In the genomic region with DNA sequence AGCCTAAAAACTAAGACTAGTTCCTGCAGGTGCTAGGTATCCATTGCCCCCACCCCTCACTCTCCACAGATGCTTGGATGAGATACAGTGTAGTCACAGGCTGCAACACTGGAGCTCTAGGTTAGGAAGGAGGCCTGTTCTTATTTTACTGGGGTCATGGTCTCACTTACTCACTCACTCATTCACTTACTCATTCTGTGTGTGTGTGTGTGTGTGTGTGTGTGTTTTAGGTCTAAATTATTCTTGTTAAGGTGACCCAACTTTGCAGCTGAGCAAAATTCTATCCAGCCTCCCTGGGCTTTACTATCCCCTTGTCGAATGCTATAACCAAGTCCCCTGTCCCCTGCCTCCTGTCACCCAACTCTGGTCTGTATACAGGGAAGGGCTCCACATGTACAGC, we compare ENCODE assay signal across 27 mouse cellular contexts. TPM values are rescaled to one million over a fixed set of nuclear protein-coding genes. Genes with fewer than 3 reads are reported as not detected.
DNase-seq lines count a peak whose midpoint lies in the region; ATAC-seq and TF ChIP-seq lines count a peak whose summit lies in the region.
"Had no signal": no experiment of that assay in that cellular context is flagged by ENCODE, and none has a peak within 500 bp of the region (broad histone marks: within the 10 kb centered on the region; RNA-seq: fewer than 3 reads in every experiment).

No protein-coding gene starts in this region.

- peaks cover 17% of the 10 kb centered on the region for H3K4me1 ChIP-seq in stomach, embryonic 16.5 days (ENCODE audit: control insufficient read depth, insufficient read depth, low read length)
- H3K4me1 ChIP-seq in stomach, postnatal 0 days (replicated peaks; ENCODE audit: control insufficient read depth, insufficient read depth), result no peaks in the 10 kb centered on the region
- H3K4me1 ChIP-seq in liver, embryonic 16.5 days (ENCODE audit: control insufficient read depth, low read depth, low read length), result peaks cover 12% of the 10 kb centered on the region
- peaks cover 14% of the 10 kb centered on the region for H3K4me1 ChIP-seq in forebrain, embryonic 13.5 days

- 90% methylated on average over 1 of the region's 1 CpGs for WGBS in stomach, embryonic 16.5 days
- WGBS in stomach, postnatal 0 days, result 84% methylated on average over 1 of the region's 1 CpGs
- WGBS in liver, embryonic 16.5 days (ENCODE audit: insufficient replicate concordance), result 59% methylated on average over 1 of the region's 1 CpGs
- WGBS in forebrain, embryonic 13.5 days, result 83% methylated on average over 1 of the region's 1 CpGs

- peak overlapping the region; percentile 19; the same call in 1 of the 2 replicates for H3K9ac ChIP-seq in stomach, embryonic 16.5 days (ENCODE audit: low read length)
- no peak overlapping the region for H3K9ac ChIP-seq in stomach, postnatal 0 days (ENCODE audit: low read length)
- peak overlapping the region; percentile 21; the same call in 1 of the 2 replicates for H3K9ac ChIP-seq in liver, embryonic 16.5 days (ENCODE audit: low read depth, low read length)
- no peak overlapping the region for H3K9ac ChIP-seq in forebrain, embryonic 13.5 days
- H3K9ac ChIP-seq: embryonic facial prominence, embryonic 13.5 days; forebrain, embryonic 12.5 days; forebrain, postnatal 0 days; hindbrain, embryonic 13.5 days had no signal

- no peaks in the 10 kb centered on the region for H3K9me3 ChIP-seq in stomach, embryonic 16.5 days (replicated peaks; ENCODE audit: control insufficient read depth, low read length)
- no peaks in the 10 kb centered on the region for H3K9me3 ChIP-seq in stomach, postnatal 0 days (ENCODE audit: control insufficient read depth, low read length)
- no peaks in the 10 kb centered on the region for H3K9me3 ChIP-seq in liver, embryonic 16.5 days (replicated peaks; ENCODE audit: control insufficient read depth, low read length)
- H3K9me3 ChIP-seq in forebrain, embryonic 13.5 days (replicated peaks), result no peaks in the 10 kb centered on the region
- H3K9me3 ChIP-seq: embryonic facial prominence, embryonic 13.5 days; forebrain, embryonic 12.5 days; heart, embryonic 10.5 days; hindbrain, embryonic 13.5 days had no signal

- peak; percentile 51 for DNase-seq in adrenal gland, adult 2 months
- no peak for DNase-seq in adrenal gland, adult 18-20 months (ENCODE audit: low spot score in 2 of 2)
- DNase-seq in stomach, postnatal 0 days (ENCODE audit: low spot score), result no peak
- DNase-seq in frontal cortex, postnatal 25 days (ENCODE audit: low spot score in 2 of 2), result no peak
- DNase-seq: adrenal gland, postnatal 10 days; cerebellum, adult 18-20 months; cerebellum, adult 9-11 months; cerebellum, postnatal 36 days; forebrain, postnatal 0 days; gastrocnemius, postnatal 10 days; heart, adult 18-20 months; heart, postnatal 10 days; heart, postnatal 4 days had no signal

- no peak overlapping the region for H3K27ac ChIP-seq in stomach, embryonic 16.5 days (ENCODE audit: low read length)
- no peak overlapping the region for H3K27ac ChIP-seq in stomach, postnatal 0 days (replicated peaks)
- H3K27ac ChIP-seq in liver, embryonic 16.5 days (ENCODE audit: low read length), result peak overlapping the region; percentile 41
- H3K27ac ChIP-seq in forebrain, embryonic 13.5 days, result no peak overlapping the region
- H3K27ac ChIP-seq: embryonic facial prominence, embryonic 13.5 days; forebrain, embryonic 12.5 days; heart, embryonic 10.5 days; hindbrain, embryonic 13.5 days; hindbrain, postnatal 0 days had no signal

- no peaks in the 10 kb centered on the region for H3K27me3 ChIP-seq in stomach, embryonic 16.5 days (ENCODE audit: control insufficient read depth, insufficient read depth, low read length)
- no peaks in the 10 kb centered on the region for H3K27me3 ChIP-seq in stomach, postnatal 0 days (ENCODE audit: control insufficient read depth, insufficient read depth, low read length)
- H3K27me3 ChIP-seq in liver, embryonic 16.5 days (ENCODE audit: control insufficient read depth, insufficient read depth, low read depth, low read length), result peaks cover 14% of the 10 kb centered on the region
- peaks cover 45% of the 10 kb centered on the region for H3K27me3 ChIP-seq in forebrain, embryonic 13.5 days
- H3K27me3 ChIP-seq: embryonic facial prominence, embryonic 13.5 days; Patski had no signal

- no peak for ATAC-seq in stomach, embryonic 16.5 days (ENCODE audit: insufficient read depth, low FRiP score)
- ATAC-seq in stomach, postnatal 0 days (ENCODE audit: low FRiP score, low TSS enrichment), result no peak
- no peak for ATAC-seq in liver, embryonic 16.5 days (ENCODE audit: low read depth)
- no peak for ATAC-seq in forebrain, embryonic 13.5 days
- ATAC-seq: activated CD4-positive, CD25-positive, alpha-beta regulatory T cell, adult 4 months; forebrain, postnatal 0 days; hindbrain, postnatal 0 days; Patski had no signal

- no peak overlapping the region for H3K4me3 ChIP-seq in stomach, embryonic 16.5 days (replicated peaks; ENCODE audit: low read length)
- no peak overlapping the region for H3K4me3 ChIP-seq in stomach, postnatal 0 days (ENCODE audit: low read depth, low read length)
- H3K4me3 ChIP-seq in liver, embryonic 16.5 days (ENCODE audit: low read depth, low read length), result no peak overlapping the region
- H3K4me3 ChIP-seq in forebrain, embryonic 13.5 days, result no peak overlapping the region
- H3K4me3 ChIP-seq: embryonic facial prominence, embryonic 13.5 days; forebrain, embryonic 12.5 days; heart, embryonic 10.5 days; hindbrain, embryonic 13.5 days had no signal

- H3K4me2 ChIP-seq in stomach, embryonic 16.5 days (ENCODE audit: low read depth, low read length), result no peak overlapping the region
- no peak overlapping the region for H3K4me2 ChIP-seq in stomach, postnatal 0 days (replicated peaks; ENCODE audit: low read depth)
- peak overlapping the region; percentile 70 for H3K4me2 ChIP-seq in liver, embryonic 16.5 days (ENCODE audit: low read depth, low read length)
- no peak overlapping the region for H3K4me2 ChIP-seq in forebrain, embryonic 13.5 days
- H3K4me2 ChIP-seq: embryonic facial prominence, embryonic 13.5 days; forebrain, embryonic 12.5 days; hindbrain, embryonic 13.5 days had no signal

- no peak for TF ChIP-seq EP300 in stomach, postnatal 0 days (optimal IDR thresholded peaks at IDR 0.05)

- no peak for TF ChIP-seq CTCF in stomach, postnatal 0 days (IDR thresholded peaks at IDR 0.05; ENCODE audit: low read depth)

- H3K36me3 ChIP-seq in stomach, embryonic 16.5 days (ENCODE audit: control insufficient read depth, insufficient read depth, low read length), result no peaks in the 10 kb centered on the region
- no peaks in the 10 kb centered on the region for H3K36me3 ChIP-seq in stomach, postnatal 0 days (ENCODE audit: control insufficient read depth, insufficient read depth, low read length)
- H3K36me3 ChIP-seq in liver, embryonic 16.5 days (ENCODE audit: control insufficient read depth, insufficient read depth), result no peaks in the 10 kb centered on the region; the same call in 1 of the 2 replicates
- no peaks in the 10 kb centered on the region for H3K36me3 ChIP-seq in forebrain, embryonic 13.5 days (ENCODE audit: poor library complexity, severe bottlenecking)
- H3K36me3 ChIP-seq: forebrain, embryonic 12.5 days; heart, embryonic 10.5 days; hindbrain, embryonic 13.5 days had no signal

RNA-seq across cellular contexts. Expression of gene Agpat2, which starts 2.6 kb away (rescaled TPM):
- total RNA-seq in adrenal gland, adult 2 months (2021), result 100 to 1,000 TPM; 469 to 591 TPM
- polyA plus RNA-seq in adrenal gland, adult 2 months (2012; rRNA removed), result 584 and 714 TPM in 2 replicates
- total RNA-seq in adrenal gland, adult 18-20 months (2021), result 100 to 1,000 TPM; 431 to 896 TPM
- 66.8 and 72.1 TPM in 2 replicates for polyA plus RNA-seq in stomach, embryonic 16.5 days (2015; fragmentation: Nextera tagmentation; extraction: Ambion mirVana)
- polyA plus RNA-seq in stomach, postnatal 0 days (2015; fragmentation: Nextera tagmentation; extraction: Ambion mirVana), result 109 and 120 TPM in 2 replicates
- 58.3 and 65.7 TPM in 2 replicates for polyA plus RNA-seq in liver, embryonic 16.5 days (2015; fragmentation: Nextera tagmentation; extraction: Ambion mirVana)
- polyA plus RNA-seq in forebrain, embryonic 13.5 days (2015; fragmentation: Nextera tagmentation; extraction: Ambion mirVana), result 2.5 and 3.6 TPM in 2 replicates

RNA-seq across cellular contexts. Expression of gene Gm20532, which starts 15.2 kb away (rescaled TPM):
- total RNA-seq in adrenal gland, adult 2 months (2021), result not detected
- polyA plus RNA-seq in adrenal gland, adult 2 months (2012; rRNA removed), result not detected in 2 replicates
- total RNA-seq in adrenal gland, adult 18-20 months (2021), result not detected
- polyA plus RNA-seq in stomach, embryonic 16.5 days (2015; fragmentation: Nextera tagmentation; extraction: Ambion mirVana), result not detected in 2 replicates
- polyA plus RNA-seq in stomach, postnatal 0 days (2015; fragmentation: Nextera tagmentation; extraction: Ambion mirVana), result 0.18 TPM in 1 of 2 replicates, not detected in the other
- polyA plus RNA-seq in liver, embryonic 16.5 days (2015; fragmentation: Nextera tagmentation; extraction: Ambion mirVana), result not detected in 2 replicates
- polyA plus RNA-seq in forebrain, embryonic 13.5 days (2015; fragmentation: Nextera tagmentation; extraction: Ambion mirVana), result not detected in 2 replicates
- total RNA-seq: adrenal gland, postnatal 10 days; adrenal gland, postnatal 4 days; forebrain, postnatal 0 days; gastrocnemius, postnatal 4 days; heart, adult 18-20 months; heart, postnatal 4 days; hindbrain, postnatal 0 days had no signal
- polyA plus RNA-seq: activated CD4-positive, CD25-positive, alpha-beta regulatory T cell, adult 4 months; C2C12; embryonic facial prominence, embryonic 13.5 days; forebrain, embryonic 12.5 days; forebrain, postnatal 0 days; heart, embryonic 10.5 days; heart, embryonic 14.5 days; hindbrain, embryonic 13.5 days; hindbrain, postnatal 0 days; Patski had no signal

RNA-seq across cellular contexts. Expression of gene Egfl7, which starts 21.8 kb away (rescaled TPM):
- 100 to 1,000 TPM in 1 of 2 experiments, 10 to 100 TPM in 1; 71.2 to 146 TPM for total RNA-seq in adrenal gland, adult 2 months (2021)
- polyA plus RNA-seq in adrenal gland, adult 2 months (2012; rRNA removed), result 355 and 444 TPM in 2 replicates
- total RNA-seq in adrenal gland, adult 18-20 months (2021), result 100 to 1,000 TPM in 1 of 2 experiments, 10 to 100 TPM in 1; 97.9 to 102 TPM
- 116 and 120 TPM in 2 replicates for polyA plus RNA-seq in stomach, embryonic 16.5 days (2015; fragmentation: Nextera tagmentation; extraction: Ambion mirVana)
- polyA plus RNA-seq in stomach, postnatal 0 days (2015; fragmentation: Nextera tagmentation; extraction: Ambion mirVana), result 49.7 and 54.3 TPM in 2 replicates
- polyA plus RNA-seq in liver, embryonic 16.5 days (2015; fragmentation: Nextera tagmentation; extraction: Ambion mirVana), result 50.9 and 54.3 TPM in 2 replicates
- 50.2 and 55.8 TPM in 2 replicates for polyA plus RNA-seq in forebrain, embryonic 13.5 days (2015; fragmentation: Nextera tagmentation; extraction: Ambion mirVana)

RNA-seq across cellular contexts. Expression of gene Fam69b, which starts 26.7 kb away (rescaled TPM):
- total RNA-seq in adrenal gland, adult 2 months (2021), result 10 to 100 TPM in 1 of 2 experiments, 1 to 10 TPM in 1; 6.9 to 15.7 TPM
- polyA plus RNA-seq in adrenal gland, adult 2 months (2012; rRNA removed), result 21.8 and 33.4 TPM in 2 replicates
- 10 to 100 TPM in 1 of 2 experiments, 1 to 10 TPM in 1; 8.6 to 13.9 TPM for total RNA-seq in adrenal gland, adult 18-20 months (2021)
- polyA plus RNA-seq in stomach, embryonic 16.5 days (2015; fragmentation: Nextera tagmentation; extraction: Ambion mirVana), result 23.2 and 27.3 TPM in 2 replicates
- 10.9 and 13.4 TPM in 2 replicates for polyA plus RNA-seq in stomach, postnatal 0 days (2015; fragmentation: Nextera tagmentation; extraction: Ambion mirVana)
- polyA plus RNA-seq in liver, embryonic 16.5 days (2015; fragmentation: Nextera tagmentation; extraction: Ambion mirVana), result 0.61 and 1.3 TPM in 2 replicates
- polyA plus RNA-seq in forebrain, embryonic 13.5 days (2015; fragmentation: Nextera tagmentation; extraction: Ambion mirVana), result 81.9 and 89.4 TPM in 2 replicates

Comparison
In these comparisons a context has a peak if more than half of its experiments do, and no peak if none do; other contexts are left out.
1. H3K9ac ChIP-seq: peak in stomach, embryonic 16.5 days (single experiment) and liver, embryonic 16.5 days (single experiment); none in stomach, postnatal 0 days (single experiment) and forebrain, embryonic 13.5 days (single experiment).
2. RNA of gene Agpat2, which starts 2.6 kb away (polyA plus RNA-seq): 584 to 714 TPM in adrenal gland, adult 2 months, 109 to 120 TPM in stomach, postnatal 0 days, 66.8 to 72.1 TPM in stomach, embryonic 16.5 days and 58.3 to 65.7 TPM in liver, embryonic 16.5 days; 2.5 to 3.6 TPM in forebrain, embryonic 13.5 days; every median in the first group is over 10 times any median in the second.